Mouse (Mus musculus) ES-Bruce4 (cell line): ENCODE results near the gene Gpr143.

Source experiments
- CTCF ChIP-seq: IDR thresholded peaks from one replicate; pipeline ENCODE4 v1.8.1; 2011; ENCODE audit warnings: low read depth, low read length
- POLR2A ChIP-seq: IDR thresholded peaks from one replicate; pipeline ENCODE4 v1.8.1; 2011; ENCODE audit warnings: low read length; ENCODE audit not compliant: insufficient read depth

GRCm38 (mm10) chrX:152781720-152782403 lies at the start of gene Gpr143:
- no peak for TF ChIP-seq POLR2A
- TF ChIP-seq CTCF = no peak
